Mouse (Mus musculus) thymus, postnatal 14 days (tissue): ENCODE data around the gene Zfp423.

Experiments used
- DNase-seq: peaks from one replicate; pipeline ENCODE4 v3.0.0; 2021

Zfp423 gene

GRCm38 (mm10) chr8:87959320-87959920 lies at the start of gene Zfp423:
Gene Zfp423, minus strand, starts transcription at chr8:87959595.
- DNase-seq = no peak

- DNase-seq = no peak
Measured at GRCm38 (mm10) chr8:88006811-88007210, 47.4 kb upstream of the Zfp423 start.

- no peak for DNase-seq
Measured at GRCm38 (mm10) chr8:87984778-87985177, 25.4 kb upstream of the Zfp423 start.

GRCm38 (mm10) chr8:87984032-87984431 lies 24.6 kb upstream of the Zfp423 start:
- no peak for DNase-seq

GRCm38 (mm10) chr8:87982936-87983335 lies 23.5 kb upstream of the Zfp423 start:
- DNase-seq = no peak

GRCm38 (mm10) chr8:87975466-87975809 lies 16.0 kb upstream of the Zfp423 start:
- no peak for DNase-seq

- DNase-seq = no peak
Measured at GRCm38 (mm10) chr8:87974759-87975465, 15.5 kb upstream of the Zfp423 start.

GRCm38 (mm10) chr8:87974122-87974758 lies 14.8 kb upstream of the Zfp423 start:
- DNase-seq = no peak

GRCm38 (mm10) chr8:87967866-87968620 lies 8.6 kb upstream of the Zfp423 start:
- no peak for DNase-seq

- no peak for DNase-seq
Measured at GRCm38 (mm10) chr8:87967057-87967820, 7.8 kb upstream of the Zfp423 start.

- no peak for DNase-seq
Measured at GRCm38 (mm10) chr8:87962514-87963225, 3.3 kb upstream of the Zfp423 start.

GRCm38 (mm10) chr8:87961680-87962513 lies 2.5 kb upstream of the Zfp423 start:
- no peak for DNase-seq

- no peak for DNase-seq
Measured at GRCm38 (mm10) chr8:87961108-87961507, 1.7 kb upstream of the Zfp423 start.

GRCm38 (mm10) chr8:87960061-87960749 lies 810 bp upstream of the Zfp423 start:
- no peak for DNase-seq

- peak; percentile 26 for DNase-seq
Measured at GRCm38 (mm10) chr8:87958451-87959319, 710 bp downstream of the Zfp423 start.

GRCm38 (mm10) chr8:87957871-87958450 lies 1.4 kb downstream of the Zfp423 start:
- DNase-seq = no peak

- DNase-seq = no peak
Measured at GRCm38 (mm10) chr8:87956001-87956400, 3.4 kb downstream of the Zfp423 start.

- DNase-seq = no peak
Measured at GRCm38 (mm10) chr8:87953473-87953872, 5.9 kb downstream of the Zfp423 start.

GRCm38 (mm10) chr8:87952298-87952697 lies 7.1 kb downstream of the Zfp423 start:
- DNase-seq = no peak
